ENCODE assay signal across 12 mouse cellular contexts in genomic region chr9:51736750-51737368, GRCm38 (mm10). TPM values are rescaled to one million over a fixed set of nuclear protein-coding genes. Genes with fewer than 3 reads are reported as not detected.
DNase-seq lines count a peak whose midpoint lies in the region; ATAC-seq and TF ChIP-seq lines count a peak whose summit lies in the region.
"Had no signal": no experiment of that assay in that cellular context is flagged by ENCODE, and none has a peak within 500 bp of the region (broad histone marks: within the 10 kb centered on the region; RNA-seq: fewer than 3 reads in every experiment).

No protein-coding gene starts in this region.

- no peak overlapping the region for H3K4me3 ChIP-seq in hindbrain, embryonic 14.5 days (replicated peaks; ENCODE audit: low read length)
- no peak overlapping the region for H3K4me3 ChIP-seq in hindbrain, embryonic 11.5 days (ENCODE audit: low read depth, low read length)
- no peak overlapping the region for H3K4me3 ChIP-seq in lung, embryonic 14.5 days (ENCODE audit: low read depth, low read length)
- no peak overlapping the region for H3K4me3 ChIP-seq in forebrain, postnatal 0 days (ENCODE audit: low read depth, low read length)
- H3K4me3 ChIP-seq: lung, embryonic 15.5 days; midbrain, embryonic 12.5 days had no signal

- WGBS in hindbrain, embryonic 14.5 days, result 61% methylated on average over 5 of the region's 5 CpGs
- WGBS in hindbrain, embryonic 11.5 days, result 85% methylated on average over 5 of the region's 5 CpGs
- 64% methylated on average over 5 of the region's 5 CpGs for WGBS in lung, embryonic 14.5 days
- 38% methylated on average over 5 of the region's 5 CpGs for WGBS in forebrain, postnatal 0 days

- no peak for TF ChIP-seq CTCF in lung, embryonic 14.5 days (IDR thresholded peaks at IDR 0.05; ENCODE audit: low read depth)
- no peak for TF ChIP-seq CTCF in forebrain, postnatal 0 days (IDR thresholded peaks at IDR 0.05; ENCODE audit: low read depth)

- ATAC-seq in hindbrain, embryonic 14.5 days (ENCODE audit: low FRiP score), result no peak
- ATAC-seq in hindbrain, embryonic 11.5 days (ENCODE audit: low FRiP score), result no peak
- no peak for ATAC-seq in lung, embryonic 14.5 days (ENCODE audit: insufficient read depth)
- peak; percentile 45; the same call in 1 of the 2 replicates for ATAC-seq in forebrain, postnatal 0 days
- ATAC-seq in megakaryocyte, adult 5-6 weeks (ENCODE audit: poor library complexity, severe bottlenecking), result no peak

- no peak overlapping the region for H3K9ac ChIP-seq in hindbrain, embryonic 14.5 days
- H3K9ac ChIP-seq in hindbrain, embryonic 11.5 days (ENCODE audit: low read depth, low read length), result no peak overlapping the region
- H3K9ac ChIP-seq in lung, embryonic 14.5 days, result no peak overlapping the region
- no peak overlapping the region for H3K9ac ChIP-seq in forebrain, postnatal 0 days
- H3K9ac ChIP-seq: lung, embryonic 15.5 days; midbrain, embryonic 12.5 days had no signal

- H3K4me2 ChIP-seq in hindbrain, embryonic 14.5 days (replicated peaks), result no peak overlapping the region
- H3K4me2 ChIP-seq in hindbrain, embryonic 11.5 days (replicated peaks; ENCODE audit: low read depth, low read length), result no peak overlapping the region
- no peak overlapping the region for H3K4me2 ChIP-seq in lung, embryonic 14.5 days
- no peak overlapping the region for H3K4me2 ChIP-seq in forebrain, postnatal 0 days (ENCODE audit: low read depth)
- H3K4me2 ChIP-seq: lung, embryonic 15.5 days; midbrain, embryonic 12.5 days had no signal

- no peaks in the 10 kb centered on the region for H3K36me3 ChIP-seq in hindbrain, embryonic 14.5 days (replicated peaks; ENCODE audit: control insufficient read depth, insufficient read depth)
- H3K36me3 ChIP-seq in hindbrain, embryonic 11.5 days (ENCODE audit: control insufficient read depth, insufficient read depth, low read length), result no peaks in the 10 kb centered on the region
- H3K36me3 ChIP-seq in lung, embryonic 14.5 days (ENCODE audit: insufficient read depth), result no peaks in the 10 kb centered on the region
- no peaks in the 10 kb centered on the region for H3K36me3 ChIP-seq in forebrain, postnatal 0 days (ENCODE audit: insufficient read depth)
- H3K36me3 ChIP-seq: lung, embryonic 15.5 days; midbrain, embryonic 12.5 days had no signal

- DNase-seq in hindbrain, embryonic 14.5 days (ENCODE audit: low spot score), result peak; percentile 60
- no peak for DNase-seq in hindbrain, embryonic 11.5 days (ENCODE audit: low spot score)
- peak; percentile 30 for DNase-seq in lung, embryonic 14.5 days
- DNase-seq in lung, postnatal 25 days (ENCODE audit: low spot score), result no peak
- peak; percentile 75 for DNase-seq in forebrain, postnatal 0 days
- DNase-seq in layer of hippocampus, postnatal 25 days (ENCODE audit: extremely low spot score in 1 of 2, low spot score in 1 of 2), result peak; percentile 18 to 54
- DNase-seq in testis, postnatal 10 days (ENCODE audit: low spot score), result no peak

- H3K4me1 ChIP-seq in hindbrain, embryonic 14.5 days (replicated peaks; ENCODE audit: control insufficient read depth, insufficient read depth, low read length), result peaks cover 20% of the 10 kb centered on the region
- H3K4me1 ChIP-seq in hindbrain, embryonic 11.5 days (replicated peaks; ENCODE audit: control insufficient read depth, insufficient read depth, low read length), result no peaks in the 10 kb centered on the region
- peaks cover 4% of the 10 kb centered on the region for H3K4me1 ChIP-seq in lung, embryonic 14.5 days (ENCODE audit: insufficient read depth)
- peaks cover 12% of the 10 kb centered on the region for H3K4me1 ChIP-seq in forebrain, postnatal 0 days (ENCODE audit: insufficient read depth)

- no peaks in the 10 kb centered on the region for H3K27me3 ChIP-seq in hindbrain, embryonic 14.5 days (ENCODE audit: control insufficient read depth, insufficient read depth, low read length)
- no peaks in the 10 kb centered on the region for H3K27me3 ChIP-seq in hindbrain, embryonic 11.5 days (ENCODE audit: control insufficient read depth, insufficient read depth, low read length)
- H3K27me3 ChIP-seq in lung, embryonic 14.5 days (ENCODE audit: insufficient read depth, low read length), result no peaks in the 10 kb centered on the region
- H3K27me3 ChIP-seq in forebrain, postnatal 0 days (ENCODE audit: insufficient read depth, low read length), result no peaks in the 10 kb centered on the region
- H3K27me3 ChIP-seq: lung, embryonic 15.5 days; midbrain, embryonic 12.5 days had no signal

- H3K9me3 ChIP-seq in hindbrain, embryonic 14.5 days (ENCODE audit: control insufficient read depth, low read length), result no peaks in the 10 kb centered on the region
- no peaks in the 10 kb centered on the region for H3K9me3 ChIP-seq in hindbrain, embryonic 11.5 days (ENCODE audit: control insufficient read depth, low read length)
- H3K9me3 ChIP-seq in lung, embryonic 14.5 days (ENCODE audit: low read depth, low read length), result no peaks in the 10 kb centered on the region
- H3K9me3 ChIP-seq in forebrain, postnatal 0 days (ENCODE audit: low read length), result no peaks in the 10 kb centered on the region
- H3K9me3 ChIP-seq: lung, embryonic 15.5 days; midbrain, embryonic 12.5 days had no signal

- H3K27ac ChIP-seq in hindbrain, embryonic 14.5 days, result no peak overlapping the region
- no peak overlapping the region for H3K27ac ChIP-seq in hindbrain, embryonic 11.5 days (ENCODE audit: low read depth, low read length)
- H3K27ac ChIP-seq in lung, embryonic 14.5 days (ENCODE audit: low read depth), result no peak overlapping the region
- H3K27ac ChIP-seq in forebrain, postnatal 0 days (ENCODE audit: low read depth, low read length), result peak overlapping the region; percentile 35; the same call in 1 of the 2 replicates
- H3K27ac ChIP-seq: kidney, postnatal 0 days; lung, embryonic 15.5 days had no signal

RNA-seq across cellular contexts. Expression of gene Arhgap20, which starts 28.3 kb away (rescaled TPM):
- polyA plus RNA-seq in hindbrain, embryonic 14.5 days (2014; fragmentation: Nextera tagmentation; extraction: Ambion mirVana), result 28.2 and 29.7 TPM in 2 replicates
- 5.0 and 7.8 TPM in 2 replicates for polyA plus RNA-seq in hindbrain, embryonic 11.5 days (2014; fragmentation: Nextera tagmentation; extraction: Ambion mirVana)
- polyA plus RNA-seq in lung, embryonic 14.5 days (2014; fragmentation: Nextera tagmentation; extraction: Ambion mirVana), result 16.2 and 18.1 TPM in 2 replicates
- 40.1 and 41.1 TPM in 2 replicates for total RNA-seq in forebrain, postnatal 0 days (2014; rRNA removed)
- polyA plus RNA-seq in forebrain, postnatal 0 days (2015; fragmentation: Nextera tagmentation; extraction: Ambion mirVana), result 15.3 and 22.8 TPM in 2 replicates
- total RNA-seq in layer of hippocampus, postnatal 25 days (2021), result 10 to 100 TPM; 59.5 to 60.5 TPM
- not detected in 2 replicates for total RNA-seq in megakaryocyte, adult 5-6 weeks (2015)
- total RNA-seq in megakaryocyte, adult 5-6 weeks (2017), result not detected in 2 replicates
- total RNA-seq: granulocyte monocyte progenitor cell, adult 5-6 weeks had no signal

Comparison
In these comparisons a context has a peak if more than half of its experiments do, and no peak if none do; other contexts are left out.
1. DNase-seq: peak in hindbrain, embryonic 14.5 days (single experiment), lung, embryonic 14.5 days (single experiment), forebrain, postnatal 0 days (single experiment) and layer of hippocampus, postnatal 25 days (2 of 2); none in hindbrain, embryonic 11.5 days (single experiment), lung, postnatal 25 days (single experiment) and testis, postnatal 10 days (single experiment).